Mouse (Mus musculus) thymus, adult 2 months (tissue): ENCODE results near the gene Kdm1b.

ENCODE experiments used
- CTCF ChIP-seq: fragments of 200-500 bp; IDR thresholded peaks from 2 replicates; pipeline ENCODE4 v1.5.1; 2012; ENCODE audit warnings: mild to moderate bottlenecking, control low read depth, low read length, moderate library complexity, borderline replicate concordance; ENCODE audit not compliant: control insufficient read depth, poor library complexity, insufficient read depth; ENCODE audit errors: extremely low read depth
- POLR2A ChIP-seq: fragments of 200-500 bp; IDR thresholded peaks from 2 replicates; pipeline ENCODE4 v1.6.1; 2012; ENCODE audit warnings: mild to moderate bottlenecking, low read length, control low read depth, moderate library complexity; ENCODE audit not compliant: control insufficient read depth, poor library complexity, insufficient read depth; ENCODE audit errors: extremely low read depth

DNA sequence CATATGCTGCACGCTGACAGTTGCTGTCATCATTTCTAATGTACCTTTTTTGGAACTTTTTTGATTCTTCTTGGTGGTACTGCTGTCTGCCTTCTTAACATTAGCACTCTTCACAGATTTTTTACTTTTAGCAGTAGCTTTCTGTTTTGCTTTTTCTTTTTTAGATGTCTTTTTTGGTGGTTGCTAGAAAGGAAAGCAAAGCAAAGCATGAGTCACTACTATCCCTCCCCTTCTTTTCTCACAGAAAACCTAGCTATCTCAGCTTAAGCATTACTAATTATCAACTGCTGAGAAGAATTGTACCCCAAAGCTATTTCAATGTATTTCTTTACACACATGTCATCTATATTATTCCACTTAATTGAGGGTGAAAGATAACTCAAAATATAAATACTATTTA lies 45.1 kb downstream of the Kdm1b start:
- no peak for TF ChIP-seq CTCF
- no peak for TF ChIP-seq POLR2A
